Comparison of ENCODE assay signal across 8 mouse cellular contexts in genomic region chr14:59201604-59202215, GRCm38 (mm10). TPM values are rescaled to one million over a fixed set of nuclear protein-coding genes. Genes with fewer than 3 reads are reported as not detected.
DNase-seq lines count a peak whose midpoint lies in the region; ATAC-seq lines count a peak whose summit lies in the region.

No protein-coding gene starts in this region.

- no peaks in the 10 kb centered on the region for H3K36me3 ChIP-seq in neural tube, embryonic 11.5 days (ENCODE audit: control insufficient read depth, insufficient read depth, low read length)
- no peaks in the 10 kb centered on the region for H3K36me3 ChIP-seq in embryonic facial prominence, embryonic 14.5 days (ENCODE audit: control insufficient read depth, insufficient read depth, low read length)
- no peaks in the 10 kb centered on the region for H3K36me3 ChIP-seq in limb, embryonic 11.5 days (ENCODE audit: control insufficient read depth, insufficient read depth, low read length)
- no peaks in the 10 kb centered on the region for H3K36me3 ChIP-seq in splenic B cell, adult 2 months (ENCODE audit: control insufficient read depth, insufficient read depth, low read length, poor library complexity, severe bottlenecking)

- no peak for DNase-seq in neural tube, embryonic 11.5 days (ENCODE audit: low spot score)
- no peak for DNase-seq in neural tube, embryonic 10.5 days (ENCODE audit: extremely low spot score, low spot score)
- DNase-seq in embryonic facial prominence, embryonic 14.5 days (ENCODE audit: low spot score) = no peak
- peak; percentile 21 for DNase-seq in limb, embryonic 11.5 days (ENCODE audit: low spot score)
- DNase-seq in splenic B cell, adult 2 months (ENCODE audit: low read depth, low spot score) = peak; percentile 47
- no peak for DNase-seq in right cerebral cortex, adult 18-20 months
- DNase-seq in urinary bladder, postnatal 10 days (ENCODE audit: low spot score) = no peak
- no peak for DNase-seq in kidney, postnatal 14 days

- no peaks in the 10 kb centered on the region for H3K27me3 ChIP-seq in neural tube, embryonic 11.5 days (ENCODE audit: control insufficient read depth, insufficient read depth, low read length)
- H3K27me3 ChIP-seq in embryonic facial prominence, embryonic 14.5 days (replicated peaks; ENCODE audit: control insufficient read depth, insufficient read depth, low read length) = no peaks in the 10 kb centered on the region
- no peaks in the 10 kb centered on the region for H3K27me3 ChIP-seq in limb, embryonic 11.5 days (ENCODE audit: control insufficient read depth, insufficient read depth, low read length)
- no peaks in the 10 kb centered on the region for H3K27me3 ChIP-seq in splenic B cell, adult 2 months (ENCODE audit: control insufficient read depth, insufficient read depth, low read length, poor library complexity, severe bottlenecking)

- H3K9me3 ChIP-seq in neural tube, embryonic 11.5 days (ENCODE audit: control insufficient read depth, low read length) = no peaks in the 10 kb centered on the region
- 0 out of 2 replicates have a peak, but pooled peaks cover 3% of the 10 kb centered on the region for H3K9me3 ChIP-seq in embryonic facial prominence, embryonic 14.5 days (ENCODE audit: control insufficient read depth, low read length)
- H3K9me3 ChIP-seq in limb, embryonic 11.5 days (ENCODE audit: control insufficient read depth, low read length) = no peaks in the 10 kb centered on the region

- peak overlapping the region; percentile 81 for H3K4me3 ChIP-seq in neural tube, embryonic 11.5 days (ENCODE audit: low read depth, low read length)
- H3K4me3 ChIP-seq in embryonic facial prominence, embryonic 14.5 days (ENCODE audit: low read depth, low read length) = peak overlapping the region; percentile 88
- H3K4me3 ChIP-seq in limb, embryonic 11.5 days (ENCODE audit: low read depth, low read length) = peak overlapping the region; percentile 87

- ATAC-seq in neural tube, embryonic 11.5 days (ENCODE audit: insufficient read depth, low FRiP score, low TSS enrichment) = 0 out of 2 replicates have a peak, but pooled peaks have one; percentile 0
- ATAC-seq in embryonic facial prominence, embryonic 14.5 days (ENCODE audit: low read depth) = no peak
- ATAC-seq in limb, embryonic 11.5 days (ENCODE audit: insufficient number of reproducible peaks, low FRiP score, low TSS enrichment, low read depth) = no peak

- H3K4me1 ChIP-seq in neural tube, embryonic 11.5 days (ENCODE audit: control insufficient read depth, insufficient read depth, low read length) = peaks cover 23% of the 10 kb centered on the region
- H3K4me1 ChIP-seq in embryonic facial prominence, embryonic 14.5 days (ENCODE audit: control insufficient read depth, insufficient read depth, low read length) = peaks cover 14% of the 10 kb centered on the region; the same call in 1 of the 2 replicates
- H3K4me1 ChIP-seq in limb, embryonic 11.5 days (ENCODE audit: control insufficient read depth, insufficient read depth, low read length) = peaks cover 16% of the 10 kb centered on the region; the same call in 1 of the 2 replicates

- peak overlapping the region; percentile 98 for H3K9ac ChIP-seq in neural tube, embryonic 11.5 days (ENCODE audit: low read length)
- H3K9ac ChIP-seq in embryonic facial prominence, embryonic 14.5 days (ENCODE audit: low read depth, low read length) = peak overlapping the region; percentile 97
- H3K9ac ChIP-seq in limb, embryonic 11.5 days (ENCODE audit: low read length) = peak overlapping the region; percentile 98

- under 1% methylated on average over 21 of the region's 21 CpGs for WGBS in neural tube, embryonic 11.5 days
- under 1% methylated on average over 21 of the region's 21 CpGs for WGBS in embryonic facial prominence, embryonic 14.5 days
- WGBS in limb, embryonic 11.5 days = under 1% methylated on average over 21 of the region's 21 CpGs

- peak overlapping the region; percentile 57 for H3K4me2 ChIP-seq in neural tube, embryonic 11.5 days (ENCODE audit: low read depth)
- peak overlapping the region; percentile 81 for H3K4me2 ChIP-seq in embryonic facial prominence, embryonic 14.5 days (ENCODE audit: low read depth, low read length)
- peak overlapping the region; percentile 72 for H3K4me2 ChIP-seq in limb, embryonic 11.5 days (ENCODE audit: low read depth, severe bottlenecking)

- H3K27ac ChIP-seq in neural tube, embryonic 11.5 days (ENCODE audit: low read depth, low read length) = peak overlapping the region; percentile 96
- H3K27ac ChIP-seq in embryonic facial prominence, embryonic 14.5 days (replicated peaks; ENCODE audit: low read depth, low read length) = peak overlapping the region; percentile 95
- H3K27ac ChIP-seq in limb, embryonic 11.5 days (replicated peaks; ENCODE audit: low read depth, low read length) = peak overlapping the region; percentile 97

RNA-seq across cellular contexts. Expression of gene Rcbtb1, which starts 0.7 kb away (rescaled TPM):
- polyA plus RNA-seq in neural tube, embryonic 11.5 days (2014; fragmentation: Nextera tagmentation; extraction: Ambion mirVana) = 99.0 and 108 TPM in 2 replicates
- 40.0 and 45.5 TPM in 2 replicates for polyA plus RNA-seq in embryonic facial prominence, embryonic 14.5 days (2014; fragmentation: Nextera tagmentation; extraction: Ambion mirVana)
- polyA plus RNA-seq in limb, embryonic 11.5 days (2014; fragmentation: Nextera tagmentation; extraction: Ambion mirVana) = 117 and 127 TPM in 2 replicates

RNA-seq across cellular contexts. Expression of gene Gm5142, which starts 23.2 kb away (rescaled TPM):
- not detected in 2 replicates for polyA plus RNA-seq in neural tube, embryonic 11.5 days (2014; fragmentation: Nextera tagmentation; extraction: Ambion mirVana)
- not detected in 2 replicates for polyA plus RNA-seq in embryonic facial prominence, embryonic 14.5 days (2014; fragmentation: Nextera tagmentation; extraction: Ambion mirVana)
- polyA plus RNA-seq in limb, embryonic 11.5 days (2014; fragmentation: Nextera tagmentation; extraction: Ambion mirVana) = not detected in 2 replicates

RNA-seq across cellular contexts. Expression of gene Gm6904, which starts 58.3 kb away (rescaled TPM):
- polyA plus RNA-seq in neural tube, embryonic 11.5 days (2014; fragmentation: Nextera tagmentation; extraction: Ambion mirVana) = not detected in 2 replicates
- not detected in 2 replicates for polyA plus RNA-seq in embryonic facial prominence, embryonic 14.5 days (2014; fragmentation: Nextera tagmentation; extraction: Ambion mirVana)
- polyA plus RNA-seq in limb, embryonic 11.5 days (2014; fragmentation: Nextera tagmentation; extraction: Ambion mirVana) = not detected in 2 replicates

RNA-seq across cellular contexts. Expression of gene 1700129C05Rik, which starts 59.0 kb away (rescaled TPM):
- not detected in 2 replicates for polyA plus RNA-seq in neural tube, embryonic 11.5 days (2014; fragmentation: Nextera tagmentation; extraction: Ambion mirVana)
- not detected in 2 replicates for polyA plus RNA-seq in embryonic facial prominence, embryonic 14.5 days (2014; fragmentation: Nextera tagmentation; extraction: Ambion mirVana)
- polyA plus RNA-seq in limb, embryonic 11.5 days (2014; fragmentation: Nextera tagmentation; extraction: Ambion mirVana) = not detected in 2 replicates

Comparison
In these comparisons a context has a peak if more than half of its experiments do, and no peak if none do; other contexts are left out.
1. DNase-seq: peak in limb, embryonic 11.5 days (single experiment) and splenic B cell, adult 2 months (single experiment); none in neural tube, embryonic 11.5 days (single experiment), neural tube, embryonic 10.5 days (single experiment), embryonic facial prominence, embryonic 14.5 days (single experiment), right cerebral cortex, adult 18-20 months (single experiment), urinary bladder, postnatal 10 days (single experiment) and kidney, postnatal 14 days (single experiment).
2. Peak in every context shown above with its lines, with median percentiles within 50 percentile points of each other: H3K27ac ChIP-seq, H3K4me2 ChIP-seq, H3K4me3 ChIP-seq and H3K9ac ChIP-seq.